Mouse (Mus musculus): ENCODE measurements around the gene Srgap3.

- TF ChIP-seq CTCF (conservative IDR thresholded peaks at IDR 0.05; ENCODE audit: low read length): no peak
- TF ChIP-seq POU5F1 (IDR thresholded peaks at IDR 0.05; ENCODE audit: borderline replicate concordance, low read length): no peak
These were observed 212.0 kb downstream of the Srgap3 start for GRCm38 (mm10) chr6:112735054-112735453.

Measured in E14TG2a.4 (cell line).